Mouse (Mus musculus) c-Kit-negative CD71-positive TER-119-positive erythroid progenitor cells, embryonic 14.5 days (primary cell): Measurements from ENCODE around the gene Cck.
A peak's percentile ranks its signal among the peaks of the same experiment; 100 is the strongest.

Experiments used
- DNase-seq: peaks from one replicate; pipeline ENCODE4 v3.0.0-alpha.2; 2013; ENCODE audit warnings: low read depth, low spot score

The Cck gene

DNA sequence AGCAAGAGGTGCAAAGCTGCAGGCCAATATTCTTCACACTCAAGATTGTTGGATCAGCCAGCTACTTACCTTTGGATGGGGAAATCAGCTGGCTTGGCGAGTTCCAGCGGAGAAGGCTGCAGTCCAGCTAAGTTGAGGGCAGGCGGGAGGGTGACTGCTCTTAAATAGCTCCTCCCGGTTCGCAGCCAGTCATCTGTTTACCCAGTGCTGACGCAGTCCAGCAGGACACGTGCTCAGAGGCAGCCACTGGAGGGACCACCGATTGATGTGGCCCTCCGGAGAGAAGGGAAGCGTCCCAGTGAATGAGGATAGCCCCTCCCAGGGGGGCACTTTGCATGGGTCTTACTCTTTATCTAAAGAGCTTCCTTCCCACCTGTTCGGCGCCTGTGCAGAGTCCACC lies at the start of gene Cck:
TSS of gene Cck (minus strand) at position 166 of the 400 bp plus-strand sequence.
- no peak for DNase-seq

DNA sequence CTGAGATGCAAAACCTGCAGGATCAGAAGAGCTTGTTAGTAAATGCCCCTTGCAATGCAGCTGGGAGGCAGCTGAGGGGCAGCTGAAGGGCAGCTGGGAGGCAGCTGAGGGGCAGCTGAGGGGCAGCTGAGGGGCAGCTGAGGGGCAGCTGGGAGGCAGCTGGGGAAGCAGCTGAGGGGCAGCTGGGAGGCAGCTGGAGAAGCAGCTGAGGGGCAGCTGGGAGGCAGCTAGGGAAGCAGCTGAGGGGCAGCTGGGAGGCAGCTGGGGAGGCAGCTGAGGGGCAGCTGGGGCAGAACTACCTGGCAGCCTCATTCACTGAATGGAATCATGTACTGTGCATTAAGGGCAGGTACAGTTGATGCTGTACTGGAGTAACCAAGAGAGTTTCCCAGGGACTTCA lies 46.0 kb upstream of the Cck start:
- DNase-seq: no peak

DNA sequence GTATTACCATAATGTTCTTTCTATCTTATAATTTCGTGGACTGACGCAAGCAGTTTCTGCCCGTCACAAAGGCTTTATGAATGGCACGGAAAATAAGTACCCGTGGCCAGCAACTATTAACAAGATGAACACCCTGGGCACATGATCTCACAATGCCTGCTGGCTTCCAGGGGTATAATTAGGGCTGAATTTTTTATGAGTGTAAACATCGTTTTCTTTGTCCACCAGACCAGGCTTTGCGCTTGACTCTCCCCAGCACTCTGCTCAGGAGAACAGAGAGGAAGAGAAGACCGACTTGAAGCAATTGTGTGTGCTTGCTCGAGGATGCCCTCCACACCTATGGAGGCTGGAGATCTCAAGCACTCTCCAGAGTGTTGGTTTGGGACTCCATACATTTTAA lies 37.1 kb upstream of the Cck start:
- DNase-seq: no peak

DNA sequence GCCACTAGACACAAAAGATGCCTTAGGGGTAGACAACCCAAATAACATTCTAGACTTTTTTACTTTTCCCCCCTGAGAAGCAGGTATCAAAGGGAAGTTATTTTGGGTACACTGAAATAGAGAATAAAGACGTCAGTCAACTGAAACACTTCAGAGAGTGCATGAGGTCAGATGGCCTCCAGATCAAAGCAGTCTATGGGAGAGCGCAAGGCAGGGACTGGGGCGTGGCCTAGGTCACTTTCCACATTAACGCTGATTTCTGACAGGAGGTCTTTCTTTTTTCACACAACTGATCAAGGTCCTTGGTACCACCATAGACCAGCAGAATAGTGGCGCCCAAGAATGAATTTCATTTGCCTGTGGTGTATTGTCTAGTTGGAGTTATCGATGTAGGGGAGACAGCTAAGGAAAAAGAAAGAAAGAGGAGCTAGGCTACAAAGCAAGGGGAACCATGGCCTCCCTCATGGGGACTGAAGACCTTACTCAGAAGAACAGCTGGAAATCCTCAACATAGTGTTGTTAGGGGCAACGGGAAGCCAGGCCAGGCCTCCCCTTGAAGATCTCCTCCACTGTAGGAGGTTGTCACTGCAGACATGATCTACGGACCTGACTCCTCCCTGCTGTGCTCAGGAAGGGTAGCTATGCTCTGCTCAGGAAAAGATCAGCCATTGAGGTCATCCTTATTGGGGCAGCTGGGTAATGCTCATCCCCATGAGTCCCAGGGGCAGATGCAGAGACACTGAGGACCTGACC lies 33.3 kb upstream of the Cck start:
- no peak for DNase-seq

DNA sequence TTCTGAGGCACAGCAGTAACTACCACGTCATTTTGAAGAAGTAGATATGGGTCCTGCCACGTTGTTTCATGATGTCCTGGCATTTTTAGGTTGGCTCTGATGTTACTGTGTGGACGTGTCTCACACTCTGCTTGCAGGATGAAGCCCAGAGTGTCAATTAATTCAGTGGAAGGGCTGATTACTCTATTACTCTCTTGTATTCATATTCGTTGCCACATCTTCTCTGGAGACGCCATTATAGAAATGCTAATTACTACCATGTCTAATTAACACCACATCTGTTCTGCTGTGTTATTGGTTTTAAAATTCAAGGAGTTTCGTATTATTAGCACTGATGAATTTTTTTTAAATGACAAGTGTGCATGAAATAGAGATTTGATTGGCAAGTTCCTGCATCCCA lies 30.7 kb upstream of the Cck start:
- no peak for DNase-seq

DNA sequence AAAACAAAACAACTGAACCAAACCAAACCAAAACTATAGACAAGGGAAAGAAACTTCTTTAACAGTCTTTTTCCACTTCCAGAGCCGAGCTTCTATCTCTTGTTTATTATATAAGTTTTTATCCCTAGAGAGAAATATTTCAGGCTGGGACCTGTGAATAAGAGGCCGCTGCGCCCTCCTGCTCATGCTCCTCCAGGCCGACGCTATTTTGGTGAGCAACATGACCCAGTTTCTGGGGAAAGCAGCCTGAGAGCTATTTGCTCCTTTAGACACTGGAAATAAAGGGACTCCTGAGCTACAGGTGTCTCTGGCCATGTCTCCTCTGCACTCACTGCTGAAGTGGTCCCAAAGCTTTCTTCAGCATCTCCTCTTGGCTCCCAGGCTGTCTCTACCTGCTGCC lies 24.6 kb upstream of the Cck start:
- no peak for DNase-seq

DNA sequence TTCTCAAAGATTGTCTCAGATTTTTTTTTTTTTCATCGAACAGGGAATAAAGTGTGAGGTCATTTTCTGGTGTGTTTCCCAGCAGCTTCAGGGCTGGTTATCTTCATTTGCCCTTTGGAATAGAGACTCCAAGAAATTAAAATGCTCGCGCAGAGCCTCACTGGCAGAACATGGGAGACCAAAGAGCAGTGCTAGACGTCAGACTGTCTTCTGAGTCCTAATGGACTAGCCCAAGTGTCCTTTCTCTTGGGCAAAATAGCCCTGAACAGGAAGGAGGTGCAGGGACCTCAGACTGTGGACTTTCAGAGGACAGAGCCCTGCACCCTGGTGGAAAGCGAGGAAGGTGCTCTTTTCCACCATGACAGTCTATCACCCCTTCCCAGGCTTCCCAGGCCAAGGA lies 19.0 kb upstream of the Cck start:
- DNase-seq: no peak

DNA sequence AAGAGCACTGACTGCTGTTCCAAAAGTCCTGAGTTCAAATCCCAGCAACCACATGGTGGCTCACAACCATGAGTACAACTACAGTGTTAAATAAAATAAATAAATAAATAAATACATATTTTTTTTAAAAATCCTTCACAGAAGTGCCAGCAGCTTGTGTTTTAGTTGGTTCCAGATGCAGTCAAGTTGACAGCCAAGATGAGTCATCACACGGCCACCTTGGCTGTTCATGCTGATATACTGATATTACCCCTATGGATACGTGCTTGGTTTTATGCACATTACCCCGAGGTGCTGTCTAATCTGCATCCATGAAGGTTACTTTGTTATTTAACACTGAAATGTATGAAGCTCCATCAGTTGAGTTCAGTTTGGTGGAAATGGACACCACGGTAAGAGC lies 16.4 kb upstream of the Cck start:
- DNase-seq: no peak

DNA sequence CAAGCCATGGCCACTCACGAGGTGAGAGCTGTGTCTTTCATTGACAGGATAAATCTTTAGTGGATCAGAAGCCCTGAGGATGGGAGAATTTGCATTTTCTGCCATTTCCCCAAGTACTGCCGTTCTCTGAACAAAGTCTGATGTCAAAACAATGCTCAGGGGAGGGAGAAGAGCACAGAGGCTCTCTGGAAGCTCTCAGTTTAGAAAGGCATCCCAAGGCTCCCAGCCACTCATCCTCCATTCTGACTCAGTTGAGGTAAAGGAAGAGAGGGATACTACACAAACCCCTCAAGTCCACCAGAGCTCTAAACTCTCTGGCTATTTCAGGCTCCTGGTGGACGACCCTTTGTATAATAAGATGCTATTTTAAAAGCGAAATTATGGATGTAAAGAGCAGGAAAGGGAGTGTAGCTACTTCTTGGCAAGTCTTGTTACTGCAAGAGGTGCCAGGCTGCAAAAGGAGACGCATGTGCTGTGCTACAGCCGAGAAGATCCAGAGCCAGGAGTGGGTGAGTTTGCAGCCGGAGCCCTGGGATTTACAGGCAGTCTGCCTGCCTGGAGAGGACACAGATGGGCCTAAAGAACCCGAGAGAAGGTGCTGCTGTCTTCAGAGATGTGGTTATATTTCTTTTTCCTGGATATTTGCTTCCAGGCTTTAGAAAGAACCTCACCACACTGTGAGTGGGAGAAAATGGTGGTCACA lies 11.1 kb upstream of the Cck start:
- DNase-seq: no peak

DNA sequence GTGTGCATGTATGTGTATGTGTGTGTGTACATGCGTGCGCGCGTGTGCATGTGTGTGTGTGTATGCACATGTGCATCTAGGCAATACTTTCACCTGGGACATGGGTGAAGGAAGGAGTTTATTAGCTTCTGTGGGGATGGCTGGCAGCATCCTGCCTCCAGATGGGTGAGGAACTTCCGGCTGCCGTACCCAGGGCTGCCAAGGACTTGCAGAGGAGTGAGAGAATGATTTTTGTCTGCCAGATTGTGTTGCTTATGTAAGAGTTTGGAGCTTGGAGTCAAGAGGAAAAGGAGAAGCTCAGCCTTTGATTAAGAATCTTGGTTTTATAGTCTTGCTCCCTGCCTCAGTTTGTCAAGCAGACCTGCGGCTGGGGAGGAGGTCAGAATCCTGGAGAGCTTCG lies 9.9 kb upstream of the Cck start:
- DNase-seq: no peak

DNA sequence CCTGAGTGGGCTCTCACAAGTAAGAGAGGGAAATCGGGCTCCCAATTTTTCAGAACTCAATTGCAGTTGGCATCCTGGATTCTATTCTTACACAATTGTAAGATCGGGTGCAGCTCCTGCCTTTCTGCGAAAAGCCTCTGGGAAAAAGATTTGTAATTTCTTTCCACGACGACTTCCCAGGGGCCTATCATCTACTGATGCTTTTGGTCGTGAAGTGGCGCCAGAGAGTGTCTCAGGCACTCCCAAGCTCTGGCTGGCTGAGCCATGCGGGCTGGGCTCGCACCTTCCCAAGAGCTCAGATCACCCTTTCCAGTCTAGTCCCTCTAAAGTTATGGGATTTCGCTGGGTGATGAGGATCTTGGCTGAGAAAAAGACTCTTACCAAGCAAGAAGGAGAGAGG lies 608 bp upstream of the Cck start:
- no peak for DNase-seq

DNA sequence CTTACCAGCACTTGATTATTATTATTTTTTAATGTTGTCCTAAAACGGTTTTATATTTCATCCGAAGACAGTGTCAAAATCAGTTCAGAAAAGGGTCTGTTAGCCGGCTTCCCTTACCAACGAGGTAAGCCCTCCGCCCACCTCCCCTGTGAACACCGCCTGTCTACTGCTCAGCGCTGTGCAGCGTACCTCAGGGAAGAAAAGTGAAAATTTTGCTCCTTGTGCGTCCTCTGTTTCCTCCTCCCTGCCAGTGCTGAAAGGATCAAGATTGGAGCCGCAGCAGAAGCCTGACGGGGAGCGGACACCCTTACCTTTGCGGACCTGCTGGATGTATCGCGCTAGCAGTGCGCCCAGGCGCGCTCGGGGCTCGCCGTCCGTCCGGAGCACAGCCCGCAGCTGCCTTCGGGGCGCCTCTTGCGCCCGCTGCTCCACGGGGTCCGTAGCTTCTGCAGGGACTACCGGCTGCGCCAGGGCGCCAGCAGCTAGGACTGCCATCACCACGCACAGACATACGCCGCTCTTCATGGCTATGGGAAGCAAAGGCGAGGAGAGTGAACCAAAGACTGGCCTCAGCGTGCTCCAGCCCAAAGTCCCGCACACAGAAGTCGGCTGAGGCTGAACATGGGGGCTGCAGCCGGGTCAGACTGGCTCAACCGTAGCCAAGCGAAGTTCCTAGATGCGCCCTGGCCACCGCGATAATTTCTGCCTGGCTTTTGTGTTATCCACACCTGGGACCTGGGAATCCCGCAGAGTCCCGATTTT lies 1.3 kb downstream of the Cck start:
- DNase-seq: no peak

DNA sequence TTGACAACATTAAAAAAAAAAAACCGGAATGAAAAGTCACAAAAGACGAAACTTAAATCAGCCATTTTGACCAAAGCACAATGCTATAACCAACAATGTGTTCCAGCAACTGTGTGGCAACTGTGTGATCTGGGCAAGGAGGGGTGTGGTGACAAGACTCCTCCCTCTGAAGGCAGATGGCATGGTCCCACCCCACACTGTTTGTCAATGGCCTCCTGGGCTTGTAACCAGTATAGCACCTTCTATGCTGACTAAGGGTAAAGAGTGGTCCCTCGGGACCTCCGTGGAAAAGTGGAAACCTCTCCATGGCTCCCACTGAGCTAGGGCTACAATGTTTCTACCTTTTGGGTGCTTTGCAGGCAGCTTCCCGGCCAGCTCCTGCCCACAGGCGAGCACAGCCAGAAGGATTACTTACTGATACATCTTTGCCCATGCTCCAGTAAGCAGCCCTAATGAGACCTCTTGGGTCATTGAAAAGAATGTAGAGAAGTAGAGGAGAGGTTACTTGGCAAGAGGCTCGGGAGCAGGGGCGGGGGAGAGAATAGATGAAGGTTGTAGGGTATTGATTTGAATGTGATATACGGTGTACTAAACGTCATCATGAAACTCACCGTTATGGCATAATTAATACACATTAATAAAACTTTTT lies 3.8 kb downstream of the Cck start:
- DNase-seq: no peak

DNA sequence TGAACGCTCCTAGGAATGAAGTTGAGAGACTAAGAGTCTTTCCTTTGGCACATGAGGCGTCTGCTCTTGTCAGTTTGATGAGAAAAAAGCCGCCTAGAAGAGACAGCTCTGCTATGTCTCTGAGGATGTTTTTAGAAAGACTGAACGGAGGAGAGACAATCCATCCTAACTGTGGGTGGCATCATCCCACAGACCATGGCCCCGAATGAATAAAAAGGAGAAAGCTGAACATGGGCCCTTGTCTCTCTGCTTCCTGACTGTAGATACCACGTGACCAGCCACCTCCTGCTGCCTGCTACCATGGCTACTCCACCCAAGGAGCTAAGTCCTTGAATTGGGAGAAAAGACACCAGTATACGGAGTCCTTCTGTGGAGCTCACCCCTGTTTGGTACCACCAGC lies 8.3 kb downstream of the Cck start:
- no peak for DNase-seq

DNA sequence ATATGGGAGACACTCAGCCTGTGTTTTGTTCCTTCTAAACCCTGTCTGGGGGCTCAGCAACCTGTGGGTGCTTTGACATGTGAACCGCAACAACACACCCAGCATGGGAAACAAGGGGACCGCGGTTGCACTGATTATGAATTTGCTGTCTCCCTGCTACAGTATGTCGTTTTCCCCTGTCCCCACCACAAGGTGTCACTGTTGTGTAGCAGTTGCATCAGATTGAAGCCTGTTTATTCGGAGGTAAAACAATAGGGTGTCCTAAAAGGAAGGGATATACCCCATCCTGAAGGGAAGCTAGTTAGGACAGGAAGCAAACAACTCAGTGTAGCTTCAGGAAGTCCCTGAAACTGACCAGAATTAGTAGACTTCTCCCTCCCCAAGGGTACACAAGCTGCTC lies 16.0 kb downstream of the Cck start:
- DNase-seq: peak; percentile 9

DNA sequence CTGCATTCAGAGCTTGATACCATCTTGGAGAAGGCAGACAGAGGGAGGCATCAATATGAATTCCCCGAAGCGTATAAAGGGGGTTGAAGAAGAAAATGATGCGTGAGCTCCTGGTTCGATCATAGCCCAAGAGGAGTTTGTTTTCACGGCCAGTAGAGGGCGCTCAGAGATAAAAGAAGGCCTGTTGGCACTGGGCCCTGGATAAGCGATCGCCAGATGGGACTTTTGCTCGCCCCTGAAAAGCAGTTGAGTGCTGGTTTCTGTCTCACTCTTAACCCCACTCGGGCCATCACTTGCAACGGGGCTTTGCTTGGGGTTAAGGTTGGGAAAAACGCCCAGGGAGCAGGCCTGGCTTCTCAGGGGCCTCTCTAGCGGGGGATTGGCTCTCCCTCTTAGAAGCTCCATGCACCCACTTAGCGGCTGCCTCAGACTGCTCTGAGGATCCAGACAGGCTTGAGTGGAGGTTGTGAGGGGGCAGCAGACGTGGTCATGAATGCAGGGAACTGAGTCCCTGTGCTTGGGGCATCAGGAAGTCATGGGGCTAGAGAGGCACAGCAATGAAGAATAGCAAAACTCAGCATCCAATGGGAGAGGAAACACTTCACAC lies 18.1 kb downstream of the Cck start:
- peak; percentile 39 for DNase-seq

DNA sequence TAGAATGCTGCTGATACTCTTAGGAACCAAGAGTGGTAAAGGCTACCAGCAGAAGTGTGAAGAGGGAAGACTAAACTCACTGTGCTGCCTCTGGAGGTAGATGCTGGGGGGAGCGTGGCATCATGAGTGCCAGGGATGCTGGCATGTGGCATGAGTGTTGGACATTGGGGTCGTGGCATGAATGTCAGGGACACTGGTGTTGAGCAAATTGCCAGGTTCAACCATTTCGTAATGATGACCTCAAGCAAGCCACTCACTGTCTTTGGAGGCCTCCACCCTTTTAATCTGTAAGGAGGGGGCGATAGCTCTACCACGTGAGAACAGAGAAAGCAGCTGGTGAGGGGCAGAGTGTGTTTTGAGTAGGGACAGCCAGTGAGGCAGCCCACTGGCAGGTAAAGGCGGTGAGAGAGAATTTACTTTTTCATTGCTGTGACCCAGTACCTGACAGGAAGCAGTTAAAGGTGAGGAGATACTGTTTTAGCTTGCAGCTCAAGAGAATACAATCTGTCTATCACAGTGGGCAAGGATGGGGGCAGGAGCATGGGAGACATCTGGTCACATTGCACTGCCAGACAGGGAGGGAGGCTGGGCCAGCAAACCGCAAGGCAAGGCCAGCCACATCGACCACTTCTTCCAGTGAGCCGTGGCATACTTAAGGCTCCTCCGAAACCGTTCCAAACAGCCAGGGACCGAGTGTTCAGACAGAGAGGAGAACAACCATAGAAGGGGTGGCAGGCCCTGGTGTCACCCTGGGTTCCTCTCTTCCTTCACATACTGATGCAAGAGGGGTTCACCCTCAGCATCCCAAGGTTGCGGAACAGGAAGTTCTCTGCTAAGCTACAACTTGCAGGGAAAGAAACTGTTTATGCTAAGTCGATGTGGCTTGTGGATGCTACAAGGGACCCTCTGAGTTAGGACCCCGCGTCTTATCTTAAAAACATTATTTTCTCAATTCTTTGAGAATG lies 19.7 kb downstream of the Cck start:
- DNase-seq: no peak

DNA sequence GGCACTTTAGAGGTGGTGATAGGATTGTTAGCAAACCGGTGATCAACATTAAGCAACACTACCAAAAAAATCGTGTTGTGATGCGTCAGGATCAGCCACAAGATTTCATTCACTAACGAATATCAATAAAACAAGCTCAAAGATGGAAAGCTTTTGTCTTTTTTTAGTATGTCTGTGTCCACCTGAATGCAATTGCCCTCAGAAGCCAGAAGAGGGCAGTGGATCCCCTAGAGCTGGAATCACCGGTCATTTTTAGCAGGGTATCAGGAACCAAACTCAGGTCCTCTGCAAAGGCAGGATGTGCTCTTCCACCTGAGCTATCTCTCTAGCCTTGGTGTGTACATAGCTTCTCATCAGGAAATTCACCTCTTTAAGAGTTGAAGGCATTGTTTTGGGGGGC lies 20.7 kb downstream of the Cck start:
- DNase-seq: no peak

DNA sequence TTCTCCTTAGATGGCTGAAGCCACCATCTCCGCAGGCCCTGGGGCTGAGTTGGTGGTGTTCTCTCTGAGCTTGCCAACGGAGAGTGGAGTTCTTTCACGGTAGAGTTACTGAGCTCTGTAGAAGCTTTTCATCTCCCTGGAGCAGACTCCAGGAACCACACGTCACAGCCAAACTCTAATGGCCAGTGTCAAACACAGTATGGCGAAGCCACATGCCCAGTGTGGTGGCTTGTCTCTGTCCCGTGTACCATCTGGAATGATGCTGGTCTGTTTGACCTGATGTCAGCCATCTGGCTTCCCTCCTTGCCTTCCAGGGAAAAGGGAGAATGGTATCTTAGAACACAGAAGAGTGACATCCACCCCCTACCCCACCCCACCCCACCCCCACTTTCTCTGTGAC lies 25.8 kb downstream of the Cck start:
- DNase-seq: no peak

DNA sequence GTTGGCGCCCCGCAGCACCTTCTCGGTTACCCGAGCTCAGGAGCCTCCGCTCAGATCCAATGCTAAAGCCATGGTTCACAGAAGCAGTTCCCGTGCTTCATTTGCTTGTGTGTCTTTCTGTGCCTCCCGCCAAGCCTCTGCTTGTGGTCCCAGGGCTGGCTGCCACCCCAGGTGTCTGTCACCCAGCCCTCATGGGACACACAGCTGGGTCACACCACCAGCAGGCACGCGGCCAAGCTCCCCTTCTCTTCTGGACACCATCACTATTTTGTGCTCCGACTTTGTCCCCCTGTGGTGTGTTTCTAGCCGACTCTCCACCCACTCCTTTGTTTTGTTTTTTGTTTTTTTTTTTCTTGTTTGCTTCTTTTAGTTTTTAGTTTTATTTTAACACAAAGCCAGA lies 28.0 kb downstream of the Cck start:
- no peak for DNase-seq

DNA sequence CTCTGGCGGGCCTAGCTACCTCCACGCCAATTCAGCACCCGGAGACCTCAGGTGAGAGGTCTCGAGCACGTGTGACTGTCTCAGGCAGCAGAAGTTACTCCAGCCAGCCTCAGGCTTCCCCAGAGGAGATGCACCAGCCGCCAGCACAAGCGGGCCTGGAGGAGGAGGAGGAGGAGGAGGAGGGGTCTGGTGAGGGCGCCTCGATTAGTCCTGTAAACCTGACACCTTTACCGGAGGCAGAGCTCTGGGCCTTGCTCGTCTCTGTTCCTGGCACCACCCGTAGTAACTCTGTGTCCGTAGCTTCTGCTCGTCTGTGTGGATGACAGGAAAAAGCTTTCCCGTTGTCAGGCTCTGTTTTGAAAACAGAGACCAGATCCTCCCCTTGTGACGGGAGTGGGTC lies 35.0 kb downstream of the Cck start:
- DNase-seq: no peak
